30 mouse cellular contexts compared by ENCODE assay signal in genomic region chr2:180474864-180475263, GRCm38 (mm10). TPM values are rescaled to one million over a fixed set of nuclear protein-coding genes. Genes with fewer than 3 reads are reported as not detected.
"Had no signal": no experiment of that assay in that cellular context is flagged by ENCODE, and none has a peak within 500 bp of the region (broad histone marks: within the 10 kb centered on the region; RNA-seq: fewer than 3 reads in every experiment).

No protein-coding gene starts in this region.

- H3K4me2 ChIP-seq: embryonic facial prominence, embryonic 12.5 days; embryonic facial prominence, embryonic 13.5 days; embryonic facial prominence, embryonic 15.5 days; forebrain, embryonic 12.5 days; forebrain, embryonic 13.5 days; forebrain, embryonic 15.5 days had no signal

- H3K9ac ChIP-seq: embryonic facial prominence, embryonic 12.5 days; embryonic facial prominence, embryonic 13.5 days; embryonic facial prominence, embryonic 15.5 days; forebrain, embryonic 12.5 days; forebrain, embryonic 13.5 days; forebrain, embryonic 15.5 days; forebrain, postnatal 0 days had no signal

- H3K27me3 ChIP-seq: forebrain, embryonic 13.5 days; forebrain, embryonic 15.5 days had no signal

- DNase-seq: cerebellum, adult 9-10 months; cerebellum, adult 9-11 months; cerebellum, postnatal 10 days; cerebellum, postnatal 14 days; cerebellum, postnatal 25 days; cerebellum, postnatal 36 days; embryo, embryonic 11 days; forebrain, postnatal 0 days; gastrocnemius, adult 2 months; gastrocnemius, postnatal 10 days; gastrocnemius, postnatal 14 days; gastrocnemius, postnatal 25 days; gastrocnemius, postnatal 36 days; heart, adult 11 months; heart, adult 18-20 months; heart, adult 2 months had no signal

- H3K36me3 ChIP-seq: embryonic facial prominence, embryonic 10.5 days; embryonic facial prominence, embryonic 12.5 days; embryonic facial prominence, embryonic 13.5 days; embryonic facial prominence, embryonic 15.5 days; forebrain, embryonic 10.5 days; forebrain, embryonic 12.5 days; forebrain, embryonic 15.5 days; heart, embryonic 10.5 days had no signal

- H3K4me1 ChIP-seq: forebrain, embryonic 15.5 days had no signal

- H3K27ac ChIP-seq: embryonic facial prominence, embryonic 10.5 days; embryonic facial prominence, embryonic 12.5 days; embryonic facial prominence, embryonic 13.5 days; embryonic facial prominence, embryonic 15.5 days; forebrain, embryonic 10.5 days; forebrain, embryonic 12.5 days; forebrain, embryonic 13.5 days; forebrain, embryonic 15.5 days; gastrocnemius, adult 2 months; heart, adult 2 months; heart, embryonic 10.5 days had no signal

- H3K4me3 ChIP-seq: embryonic facial prominence, embryonic 10.5 days; embryonic facial prominence, embryonic 12.5 days; embryonic facial prominence, embryonic 13.5 days; embryonic facial prominence, embryonic 15.5 days; erythroblast, embryonic 14.5 days; forebrain, embryonic 10.5 days; forebrain, embryonic 12.5 days; forebrain, embryonic 13.5 days; forebrain, embryonic 15.5 days; gastrocnemius, adult 2 months; heart, adult 2 months; heart, embryonic 10.5 days had no signal

- H3K9me3 ChIP-seq: embryonic facial prominence, embryonic 10.5 days; embryonic facial prominence, embryonic 12.5 days; embryonic facial prominence, embryonic 13.5 days; embryonic facial prominence, embryonic 15.5 days; forebrain, embryonic 10.5 days; forebrain, embryonic 12.5 days; forebrain, embryonic 13.5 days; forebrain, embryonic 15.5 days; heart, embryonic 10.5 days had no signal

RNA-seq across cellular contexts. Expression of gene Slco4a1, which starts 18.8 kb away (rescaled TPM):
- total RNA-seq: gastrocnemius, adult 18-20 months; gastrocnemius, postnatal 25 days; heart, adult 2 months had no signal

RNA-seq across cellular contexts. Expression of gene Ntsr1, which starts 24.9 kb away (rescaled TPM):
- total RNA-seq: common myeloid progenitor, adult 5-6 weeks; gastrocnemius, adult 18-20 months; gastrocnemius, adult 2 months; gastrocnemius, postnatal 14 days; gastrocnemius, postnatal 25 days; gastrocnemius, postnatal 36 days; granulocyte monocyte progenitor cell, adult 5-6 weeks; heart, adult 18-20 months; heart, adult 2 months; heart, adult 8-10 months had no signal
- polyA plus RNA-seq: erythroblast, embryonic 14.5 days; forebrain, embryonic 10.5 days; heart, adult 2 months had no signal
